Mouse (Mus musculus) liver, postnatal 0 days (tissue): ENCODE measurements around the gene Htt.

Source experiments
- CTCF ChIP-seq: sonication (generic); IDR thresholded peaks from 2 replicates; pipeline ENCODE4 v1.5.1; 2016; ENCODE audit warnings: antibody characterized with exemption, low read depth
- EP300 ChIP-seq: IDR thresholded peaks from 2 replicates; pipeline ENCODE4 v1.6.1; 2016; ENCODE audit warnings: antibody characterized with exemption, low read depth, mild to moderate bottlenecking

- no peak for TF ChIP-seq CTCF
- no peak for TF ChIP-seq EP300
Measured at GRCm38 (mm10) chr5:34902371-34902770, 140.8 kb downstream of the Htt start.
